Mouse (Mus musculus) ES-Bruce4 (cell line): ENCODE measurements around the gene Mdc1.
A peak's percentile ranks its signal among the peaks of the same experiment; 100 is the strongest.

ENCODE experiments used
- CTCF ChIP-seq: IDR thresholded peaks from one replicate; pipeline ENCODE4 v1.8.1; 2011; ENCODE audit warnings: low read depth, low read length
- EP300 ChIP-seq: IDR thresholded peaks from 2 replicates; pipeline ENCODE4 v1.6.1; 2011; ENCODE audit warnings: low read depth, low read length; ENCODE audit not compliant: insufficient read depth
- POLR2A ChIP-seq: IDR thresholded peaks from one replicate; pipeline ENCODE4 v1.8.1; 2011; ENCODE audit warnings: low read length; ENCODE audit not compliant: insufficient read depth

- TF ChIP-seq POLR2A, result no peak
- peak; percentile 31 for TF ChIP-seq CTCF
- no peak for TF ChIP-seq EP300
Measured at GRCm38 (mm10) chr17:35848112-35848511, 6.8 kb downstream of the Mdc1 start.
